In the genomic region with DNA sequence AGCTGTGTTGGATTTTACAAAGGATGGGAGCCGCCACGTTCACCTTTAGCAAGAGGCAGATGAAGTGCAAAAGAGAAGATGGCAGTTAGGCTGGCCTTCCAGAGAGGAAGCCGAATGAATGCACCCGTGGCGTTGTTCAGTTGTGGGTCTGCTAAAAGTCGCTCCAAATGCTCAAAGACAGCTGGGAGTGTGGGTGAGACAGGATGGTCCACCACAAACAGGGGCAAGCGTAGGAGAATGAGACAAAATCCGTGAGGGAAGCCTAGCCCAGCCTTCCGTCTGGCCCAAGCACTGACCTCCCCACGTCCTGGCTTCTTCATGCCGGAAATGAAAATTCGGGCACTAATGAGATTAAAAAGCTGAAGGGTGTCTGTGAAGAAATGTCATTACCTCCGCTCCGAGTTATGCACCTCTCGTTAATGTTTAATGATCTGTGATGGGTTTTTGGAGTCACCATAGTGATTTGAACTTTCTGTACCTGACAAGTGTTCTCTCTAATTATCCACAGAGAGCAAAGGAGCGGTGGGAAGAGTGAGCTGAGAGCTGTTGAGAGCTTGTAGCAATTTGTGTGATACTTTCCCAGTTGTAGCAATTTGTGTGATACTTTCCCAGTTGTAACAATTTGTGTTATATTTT, we compare ENCODE assay signal across 15 mouse cellular contexts.
"Had no signal": no experiment of that assay in that cellular context is flagged by ENCODE, and none has a peak within 500 bp of the region (broad histone marks: within the 10 kb centered on the region; RNA-seq: fewer than 3 reads in every experiment).

No protein-coding gene starts in this region.

- H3K4me3 ChIP-seq: intestine, embryonic 15.5 days; liver, embryonic 15.5 days; midbrain, embryonic 13.5 days; myocyte; neural tube, embryonic 15.5 days had no signal

- H3K9me3 ChIP-seq: intestine, embryonic 15.5 days; liver, embryonic 15.5 days; midbrain, embryonic 13.5 days; neural tube, embryonic 15.5 days had no signal

- H3K27me3 ChIP-seq: intestine, embryonic 15.5 days; liver, embryonic 15.5 days; midbrain, embryonic 13.5 days; neural tube, embryonic 15.5 days had no signal

- ATAC-seq: intestine, embryonic 15.5 days; lung, postnatal 0 days; midbrain, embryonic 13.5 days had no signal

- H3K9ac ChIP-seq: intestine, embryonic 15.5 days; liver, embryonic 15.5 days; midbrain, embryonic 13.5 days; neural tube, embryonic 15.5 days had no signal

- H3K4me1 ChIP-seq: intestine, embryonic 15.5 days; liver, embryonic 15.5 days had no signal

- H3K27ac ChIP-seq: intestine, embryonic 15.5 days; liver, embryonic 15.5 days; midbrain, embryonic 13.5 days; stomach, postnatal 0 days had no signal

- H3K4me2 ChIP-seq: intestine, embryonic 15.5 days; liver, embryonic 11.5 days; liver, embryonic 15.5 days; midbrain, embryonic 13.5 days; neural tube, embryonic 15.5 days had no signal

- DNase-seq: kidney, postnatal 25 days; layer of hippocampus, adult 9-11 months; left cerebral cortex, postnatal 4 days; lung, adult 2 months; lung, postnatal 36 days; right cerebral cortex, postnatal 25 days; thymus, postnatal 4 days had no signal

- H3K36me3 ChIP-seq: intestine, embryonic 15.5 days; liver, embryonic 15.5 days; midbrain, embryonic 13.5 days; neural tube, embryonic 15.5 days had no signal
